Mouse (Mus musculus): ENCODE results near the gene Eomes. TPM values are rescaled to one million over a fixed set of nuclear protein-coding genes. Genes with fewer than 3 reads are reported as not detected.
A peak's percentile ranks its signal among the peaks of the same experiment; 100 is the strongest.

Eomes gene
- total RNA-seq (2021), result 1 to 10 TPM; 5.2 to 6.1 TPM
- long read RNA-seq, partial matches to known transcripts, result 0 of 3 reads
- long read RNA-seq, other reads (novel, unspliced or antisense), result 2 of 3 reads

- DNase-seq (ENCODE audit: low spot score in 2 of 2), result no peak
Measured at GRCm38 (mm10) chr9:118477961-118478360, at the start of gene Eomes. Eomes (plus strand) TSS chr9:118478212.

- no peak for DNase-seq (ENCODE audit: low spot score in 2 of 2)
Measured at GRCm38 (mm10) chr9:118444809-118445208, 33.2 kb upstream of the Eomes start.

- no peak for DNase-seq (ENCODE audit: low spot score in 2 of 2)
Measured at GRCm38 (mm10) chr9:118449336-118449735, 28.7 kb upstream of the Eomes start.

- DNase-seq (ENCODE audit: low spot score in 2 of 2), result no peak
Measured at GRCm38 (mm10) chr9:118453427-118453826, 24.6 kb upstream of the Eomes start.

- peak; percentile 12 to 28 for DNase-seq (ENCODE audit: low spot score in 2 of 2)
Measured at GRCm38 (mm10) chr9:118455188-118455845, 22.7 kb upstream of the Eomes start.

GRCm38 (mm10) chr9:118456405-118456804, 21.6 kb upstream of the Eomes start:
- DNase-seq (ENCODE audit: low spot score in 2 of 2), result no peak

GRCm38 (mm10) chr9:118458039-118458438, 20.0 kb upstream of the Eomes start:
- DNase-seq (ENCODE audit: low spot score in 2 of 2), result no peak

- no peak for DNase-seq (ENCODE audit: low spot score in 2 of 2)
Measured at GRCm38 (mm10) chr9:118464031-118464430, 14.0 kb upstream of the Eomes start.

GRCm38 (mm10) chr9:118468301-118468700, 9.7 kb upstream of the Eomes start:
- DNase-seq (ENCODE audit: low spot score in 2 of 2), result no peak

GRCm38 (mm10) chr9:118469272-118469671, 8.7 kb upstream of the Eomes start:
- no peak for DNase-seq (ENCODE audit: low spot score in 2 of 2)

GRCm38 (mm10) chr9:118471296-118471695, 6.7 kb upstream of the Eomes start:
- no peak for DNase-seq (ENCODE audit: low spot score in 2 of 2)

- DNase-seq (ENCODE audit: low spot score in 2 of 2), result no peak
Measured at GRCm38 (mm10) chr9:118476211-118476765, 1.7 kb upstream of the Eomes start.

- no peak for DNase-seq (ENCODE audit: low spot score in 2 of 2)
Measured at GRCm38 (mm10) chr9:118476766-118477271, 1.2 kb upstream of the Eomes start.

GRCm38 (mm10) chr9:118477281-118477931, 606 bp upstream of the Eomes start:
- no peak for DNase-seq (ENCODE audit: low spot score in 2 of 2)

- no peak for DNase-seq (ENCODE audit: low spot score in 2 of 2)
Measured at GRCm38 (mm10) chr9:118478458-118478838, 436 bp downstream of the Eomes start.

GRCm38 (mm10) chr9:118478839-118479507, 961 bp downstream of the Eomes start:
- DNase-seq (ENCODE audit: low spot score in 2 of 2), result peak; percentile 41 to 52

GRCm38 (mm10) chr9:118479508-118480291, 1.7 kb downstream of the Eomes start:
- DNase-seq (ENCODE audit: low spot score in 2 of 2), result no peak

GRCm38 (mm10) chr9:118480292-118480690, 2.3 kb downstream of the Eomes start:
- no peak for DNase-seq (ENCODE audit: low spot score in 2 of 2)

- DNase-seq (ENCODE audit: low spot score in 2 of 2), result no peak
Measured at GRCm38 (mm10) chr9:118482210-118482609, 4.2 kb downstream of the Eomes start.

- DNase-seq (ENCODE audit: low spot score in 2 of 2), result no peak
Measured at GRCm38 (mm10) chr9:118486361-118487095, 8.5 kb downstream of the Eomes start.

Measured in layer of hippocampus, postnatal 10 days (tissue).